Mouse (Mus musculus): ENCODE data around the gene Pik3ip1. TPM values are rescaled to one million over a fixed set of nuclear protein-coding genes. Genes with fewer than 3 reads are reported as not detected.
A peak's percentile ranks its signal among the peaks of the same experiment; 100 is the strongest.

Gene Pik3ip1
- polyA plus RNA-seq, 1 experiment from 2014 or later = 11.5 TPM

- Histone ChIP-seq H3K9me3 (ENCODE audit: control insufficient read depth, low read length) (no peaks in the 10 kb centered on the region), H3K4me2 (replicated peaks; ENCODE audit: low read depth, low read length) (peak overlapping the region; percentile 72), H3K27ac (ENCODE audit: low read depth, low read length) (peak overlapping the region; percentile 79), H3K4me1 (replicated peaks; ENCODE audit: control insufficient read depth, insufficient read depth, low read length) (peaks cover 4% of the 10 kb centered on the region; the same call in 1 of the 2 replicates), H3K4me3 (ENCODE audit: low read depth, low read length) (peak overlapping the region; percentile 55), H3K9ac (ENCODE audit: low read depth, low read length) (peak overlapping the region; percentile 62; the same call in 1 of the 2 replicates), H3K27me3 (ENCODE audit: control insufficient read depth, insufficient read depth, low read length) (no peaks in the 10 kb centered on the region), H3K36me3 (ENCODE audit: control insufficient read depth, insufficient read depth, low read length) (no peaks in the 10 kb centered on the region)
- DNase-seq (ENCODE audit: low spot score) (no peak), ATAC-seq (ENCODE audit: low FRiP score) (peak; percentile 73)
- WGBS = 19% methylated on average over 7 of the region's 7 CpGs
These were observed 41.5 kb downstream of the Pik3ip1 start for GRCm38 (mm10) chr11:3371599-3372295.

DNA sequence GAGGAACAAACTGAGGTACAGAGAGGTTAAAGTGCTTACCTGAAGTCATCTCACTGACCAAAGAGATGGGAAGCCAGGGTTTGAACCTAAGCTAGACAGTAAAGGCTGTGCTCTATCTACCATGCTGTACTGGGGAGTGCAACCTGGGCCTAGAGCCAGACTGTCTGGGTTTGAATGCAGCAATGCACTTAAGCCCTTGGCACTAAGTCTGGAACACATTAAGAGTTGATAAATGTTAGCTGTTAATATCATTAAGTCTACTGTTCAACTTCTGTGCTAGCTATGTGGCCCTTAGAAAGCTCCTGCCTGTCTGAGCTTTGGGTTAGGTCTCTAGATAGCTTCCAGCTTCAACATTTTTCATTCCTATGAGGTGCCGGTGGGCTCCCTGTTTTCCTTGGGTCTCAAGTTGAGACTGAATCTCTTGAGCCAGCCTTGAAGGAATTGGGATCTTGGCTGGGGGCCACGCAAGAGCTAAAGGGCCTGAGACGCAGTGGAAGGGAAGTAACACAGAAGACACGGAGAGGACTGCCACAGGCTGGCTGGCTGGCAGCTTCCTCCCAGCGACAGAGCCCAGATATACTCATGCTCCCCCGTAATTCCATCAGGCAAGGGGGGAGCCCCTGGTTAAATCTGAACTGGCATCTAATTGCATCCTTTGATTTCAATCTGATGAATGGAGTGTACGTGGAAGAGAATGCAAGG, 43.5 kb downstream of the Pik3ip1 start:
- WGBS = 54% methylated on average over 7 of the region's 7 CpGs
- DNase-seq (ENCODE audit: low spot score) = peak; percentile 17

GRCm38 (mm10) chr11:3374293-3374645, 44.1 kb downstream of the Pik3ip1 start:
- Histone ChIP-seq H3K9me3 (ENCODE audit: control insufficient read depth, low read length) (no peaks in the 10 kb centered on the region), H3K4me3 (ENCODE audit: low read depth, low read length) (no peak overlapping the region), H3K36me3 (ENCODE audit: control insufficient read depth, insufficient read depth, low read length) (no peaks in the 10 kb centered on the region), H3K4me1 (replicated peaks; ENCODE audit: control insufficient read depth, insufficient read depth, low read length) (peaks cover 4% of the 10 kb centered on the region; the same call in 1 of the 2 replicates), H3K4me2 (replicated peaks; ENCODE audit: low read depth, low read length) (no peak overlapping the region), H3K9ac (ENCODE audit: low read depth, low read length) (no peak overlapping the region), H3K27me3 (ENCODE audit: control insufficient read depth, insufficient read depth, low read length) (no peaks in the 10 kb centered on the region), H3K27ac (ENCODE audit: low read depth, low read length) (no peak overlapping the region)
- ATAC-seq (ENCODE audit: low FRiP score) (no peak), DNase-seq (ENCODE audit: low spot score) (peak; percentile 23)
- WGBS = 24% methylated on average over 7 of the region's 7 CpGs

More for the DNA sequence above, 43.5 kb downstream of the Pik3ip1 start:
- no peaks in the 10 kb centered on the region for H3K36me3 ChIP-seq (ENCODE audit: control insufficient read depth, insufficient read depth, low read length)
- no peak overlapping the region for H3K9ac ChIP-seq (ENCODE audit: low read depth, low read length)
- no peak for ATAC-seq (ENCODE audit: low FRiP score)
- H3K4me1 ChIP-seq (replicated peaks; ENCODE audit: control insufficient read depth, insufficient read depth, low read length) = peaks cover 4% of the 10 kb centered on the region; the same call in 1 of the 2 replicates
- no peaks in the 10 kb centered on the region for H3K27me3 ChIP-seq (ENCODE audit: control insufficient read depth, insufficient read depth, low read length)
- H3K4me2 ChIP-seq (replicated peaks; ENCODE audit: low read depth, low read length) = no peak overlapping the region
- no peak overlapping the region for H3K4me3 ChIP-seq (ENCODE audit: low read depth, low read length)
- H3K9me3 ChIP-seq (ENCODE audit: control insufficient read depth, low read length) = no peaks in the 10 kb centered on the region
- no peak overlapping the region for H3K27ac ChIP-seq (ENCODE audit: low read depth, low read length)

GRCm38 (mm10) chr11:3374741-3375140, 44.5 kb downstream of the Pik3ip1 start:
- Histone ChIP-seq H3K4me3 (ENCODE audit: low read depth, low read length) (no peak overlapping the region), H3K36me3 (ENCODE audit: control insufficient read depth, insufficient read depth, low read length) (no peaks in the 10 kb centered on the region), H3K4me1 (replicated peaks; ENCODE audit: control insufficient read depth, insufficient read depth, low read length) (peaks cover 4% of the 10 kb centered on the region; the same call in 1 of the 2 replicates), H3K4me2 (replicated peaks; ENCODE audit: low read depth, low read length) (no peak overlapping the region), H3K9ac (ENCODE audit: low read depth, low read length) (no peak overlapping the region), H3K27me3 (ENCODE audit: control insufficient read depth, insufficient read depth, low read length) (no peaks in the 10 kb centered on the region), H3K27ac (ENCODE audit: low read depth, low read length) (no peak overlapping the region), H3K9me3 (ENCODE audit: control insufficient read depth, low read length) (no peaks in the 10 kb centered on the region)
- ATAC-seq (ENCODE audit: low FRiP score) (no peak), DNase-seq (ENCODE audit: low spot score) (no peak)
- WGBS = 68% methylated on average over 12 of the region's 12 CpGs

GRCm38 (mm10) chr11:3379427-3379826, 49.2 kb downstream of the Pik3ip1 start:
- H3K4me3 ChIP-seq (ENCODE audit: low read depth, low read length) = no peak overlapping the region
- H3K4me1 ChIP-seq (replicated peaks; ENCODE audit: control insufficient read depth, insufficient read depth, low read length) = no peaks in the 10 kb centered on the region
- H3K9me3 ChIP-seq (ENCODE audit: control insufficient read depth, low read length) = no peaks in the 10 kb centered on the region
- H3K9ac ChIP-seq (ENCODE audit: low read depth, low read length) = no peak overlapping the region
- H3K4me2 ChIP-seq (replicated peaks; ENCODE audit: low read depth, low read length) = no peak overlapping the region
- H3K27me3 ChIP-seq (ENCODE audit: control insufficient read depth, insufficient read depth, low read length) = no peaks in the 10 kb centered on the region
- H3K27ac ChIP-seq (ENCODE audit: low read depth, low read length) = no peak overlapping the region
- no peak for DNase-seq (ENCODE audit: low spot score)
- H3K36me3 ChIP-seq (ENCODE audit: control insufficient read depth, insufficient read depth, low read length) = no peaks in the 10 kb centered on the region
- 91% methylated on average over 4 of the region's 4 CpGs for WGBS
- no peak for ATAC-seq (ENCODE audit: low FRiP score)

DNA sequence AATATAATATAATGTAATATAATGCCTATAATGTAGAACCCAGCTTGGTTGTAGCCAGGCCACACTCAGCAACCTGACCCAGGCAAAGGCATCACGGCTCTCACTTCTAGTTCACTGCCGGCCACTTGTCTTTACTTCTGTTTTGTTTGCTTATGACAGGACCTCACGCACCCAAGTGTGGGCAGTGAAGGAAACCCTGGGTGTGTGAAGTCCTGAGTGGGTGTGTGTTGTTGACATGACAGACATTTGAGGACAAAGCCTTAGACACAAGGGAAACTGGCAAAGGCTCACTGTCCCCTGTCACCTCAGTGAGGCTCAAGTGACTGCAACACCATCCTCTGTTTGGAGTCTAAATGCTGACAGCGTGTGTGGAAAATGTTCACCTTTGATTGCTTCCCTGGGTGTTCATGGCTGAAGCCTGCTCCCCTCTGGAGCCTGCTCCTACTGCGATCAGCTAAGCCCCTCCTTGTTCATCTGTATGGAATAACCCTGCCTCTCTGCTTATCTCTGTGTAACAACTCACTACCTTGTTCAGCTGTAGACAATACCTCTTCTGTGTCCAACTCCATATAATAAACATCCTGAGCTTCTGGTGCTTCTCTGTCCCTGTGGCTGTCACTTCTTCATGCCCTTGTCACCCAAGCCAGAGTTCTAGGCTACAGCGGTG, 51.1 kb downstream of the Pik3ip1 start:
- Histone ChIP-seq H3K9me3 (ENCODE audit: control insufficient read depth, low read length) (no peaks in the 10 kb centered on the region), H3K4me3 (ENCODE audit: low read depth, low read length) (no peak overlapping the region), H3K27me3 (ENCODE audit: control insufficient read depth, insufficient read depth, low read length) (no peaks in the 10 kb centered on the region), H3K27ac (ENCODE audit: low read depth, low read length) (no peak overlapping the region), H3K36me3 (ENCODE audit: control insufficient read depth, insufficient read depth, low read length) (no peaks in the 10 kb centered on the region), H3K4me1 (replicated peaks; ENCODE audit: control insufficient read depth, insufficient read depth, low read length) (no peaks in the 10 kb centered on the region), H3K9ac (ENCODE audit: low read depth, low read length) (no peak overlapping the region), H3K4me2 (replicated peaks; ENCODE audit: low read depth, low read length) (no peak overlapping the region)
- 87% methylated on average over 6 of the region's 6 CpGs for WGBS
- ATAC-seq (ENCODE audit: low FRiP score) (no peak), DNase-seq (ENCODE audit: low spot score) (no peak)

GRCm38 (mm10) chr11:3382602-3383594, 52.7 kb downstream of the Pik3ip1 start:
- ATAC-seq (ENCODE audit: low FRiP score) = no peak; the same call in 1 of the 2 replicates
- WGBS = 77% methylated on average over 5 of the region's 5 CpGs

GRCm38 (mm10) chr11:3386941-3387368, 56.8 kb downstream of the Pik3ip1 start:
- Histone ChIP-seq H3K4me1 (replicated peaks; ENCODE audit: control insufficient read depth, insufficient read depth, low read length) (no peaks in the 10 kb centered on the region), H3K9ac (ENCODE audit: low read depth, low read length) (no peak overlapping the region), H3K36me3 (ENCODE audit: control insufficient read depth, insufficient read depth, low read length) (no peaks in the 10 kb centered on the region), H3K4me3 (ENCODE audit: low read depth, low read length) (no peak overlapping the region), H3K9me3 (ENCODE audit: control insufficient read depth, low read length) (no peaks in the 10 kb centered on the region), H3K27ac (ENCODE audit: low read depth, low read length) (no peak overlapping the region), H3K27me3 (ENCODE audit: control insufficient read depth, insufficient read depth, low read length) (no peaks in the 10 kb centered on the region), H3K4me2 (replicated peaks; ENCODE audit: low read depth, low read length) (no peak overlapping the region)
- peak; percentile 85 for DNase-seq (ENCODE audit: low spot score)
- ATAC-seq (ENCODE audit: low FRiP score) = no peak
- 37% methylated on average over 4 of the region's 4 CpGs for WGBS

More at GRCm38 (mm10) chr11:3382602-3383594, 52.7 kb downstream of the Pik3ip1 start:
- Histone ChIP-seq H3K4me3 (ENCODE audit: low read depth, low read length) (no peak overlapping the region), H3K36me3 (ENCODE audit: control insufficient read depth, insufficient read depth, low read length) (no peaks in the 10 kb centered on the region), H3K4me2 (replicated peaks; ENCODE audit: low read depth, low read length) (no peak overlapping the region), H3K27ac (ENCODE audit: low read depth, low read length) (no peak overlapping the region), H3K9me3 (ENCODE audit: control insufficient read depth, low read length) (no peaks in the 10 kb centered on the region), H3K4me1 (replicated peaks; ENCODE audit: control insufficient read depth, insufficient read depth, low read length) (no peaks in the 10 kb centered on the region), H3K27me3 (ENCODE audit: control insufficient read depth, insufficient read depth, low read length) (no peaks in the 10 kb centered on the region), H3K9ac (ENCODE audit: low read depth, low read length) (no peak overlapping the region)
- no peak for DNase-seq (ENCODE audit: low spot score)

All from hindbrain, embryonic 11.5 days (tissue).